Mouse (Mus musculus): ENCODE measurements around the gene Rgl1. TPM values are rescaled to one million over a fixed set of nuclear protein-coding genes. Genes with fewer than 3 reads are reported as not detected.
A peak's percentile ranks its signal among the peaks of the same experiment; 100 is the strongest.
"Not testable (repeated sequence)": the region's sequence is repeated elsewhere in the genome, so short reads cannot be mapped to it uniquely, and the experiment has no call there.

The Rgl1 gene
- total RNA-seq, 2 experiments from 2014 or later: 37.0 to 38.2 TPM

DNA sequence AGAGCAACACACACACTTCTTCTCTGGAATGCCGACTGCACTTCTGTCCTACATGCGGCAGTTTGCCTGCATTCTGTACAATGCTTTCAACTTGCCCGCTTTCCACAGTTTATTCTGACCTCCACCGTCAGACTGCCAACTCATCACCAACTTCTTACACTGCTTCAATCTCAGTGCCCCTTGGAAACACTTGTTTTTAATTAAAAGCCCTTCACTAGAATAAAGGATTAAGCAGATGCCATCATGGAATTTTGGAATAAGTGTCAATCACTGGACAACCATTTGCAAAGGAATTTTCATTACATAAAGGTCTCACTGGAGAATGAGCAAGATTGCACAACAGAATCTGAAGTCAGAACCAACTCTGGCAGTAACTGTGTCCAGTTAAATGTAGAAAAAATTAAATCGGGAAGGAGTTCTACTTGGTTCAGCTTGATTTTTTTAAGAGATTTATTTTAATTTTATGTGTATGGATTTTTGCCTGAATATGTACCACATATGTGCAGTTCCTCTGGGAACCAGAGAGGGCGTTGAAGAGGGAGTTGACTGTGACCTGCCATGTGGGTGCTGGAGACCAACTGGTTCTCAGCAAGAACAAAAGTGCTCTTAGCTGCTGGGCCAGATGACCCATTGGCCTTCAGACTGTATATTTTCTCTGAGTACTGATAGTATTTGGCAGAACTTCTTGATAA, 84.3 kb downstream of the Rgl1 start:
- DNase-seq (ENCODE audit: low spot score): no peak
- intact Hi-C loops (cut with DNase I): loop anchor here (2.0 kb wide), 1 partner anchor 155 kb away; no protein-coding TSS in a partner anchor

DNA sequence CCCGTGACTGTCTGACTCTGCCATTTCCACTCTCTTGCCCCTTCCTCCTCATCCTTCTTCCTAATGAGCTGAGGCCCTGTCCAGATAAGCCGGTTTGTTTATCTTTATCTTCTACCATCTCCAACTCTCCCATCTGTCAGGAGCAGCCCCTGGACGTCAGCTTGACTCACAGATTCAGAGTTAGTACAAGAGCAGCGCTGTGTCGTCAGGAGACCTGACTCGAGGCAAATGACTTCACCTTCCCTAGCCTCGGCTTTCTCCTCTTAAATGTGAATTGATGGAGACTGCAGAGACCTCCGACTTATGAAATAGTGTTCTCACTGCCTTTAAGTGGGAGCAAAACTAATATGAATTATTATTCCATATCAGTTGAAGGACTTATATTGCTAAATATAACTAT, 85.0 kb downstream of the Rgl1 start:
- DNase-seq (ENCODE audit: low spot score): no peak
- intact Hi-C loops (cut with DNase I): loop anchor here (2.0 kb wide), 1 partner anchor 154 kb away; no protein-coding TSS in a partner anchor

DNA sequence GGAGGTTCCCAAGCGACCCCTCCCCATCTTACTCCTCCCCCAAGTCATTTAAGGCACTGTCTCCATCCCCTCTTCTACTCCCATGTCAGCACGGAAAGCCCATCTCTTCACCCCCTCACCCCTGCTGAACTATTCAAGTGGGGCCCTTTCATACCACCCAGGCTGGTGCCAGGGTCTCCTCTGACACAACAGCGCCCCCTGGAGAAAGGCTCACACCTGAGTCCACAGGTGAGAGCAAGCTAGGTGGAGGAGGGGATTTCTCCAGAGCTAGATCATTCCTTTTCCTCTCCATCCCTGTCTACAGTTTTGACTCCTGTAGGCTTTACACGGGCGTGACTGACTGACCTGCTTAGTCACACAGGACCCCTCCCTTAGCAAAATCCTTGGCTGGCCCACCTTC, 87.7 kb downstream of the Rgl1 start:
- DNase-seq (ENCODE audit: low spot score): no peak
- intact Hi-C loops (cut with DNase I): loop anchor here (5.0 kb wide), 1 partner anchor 51 kb away; no protein-coding TSS in a partner anchor

DNA sequence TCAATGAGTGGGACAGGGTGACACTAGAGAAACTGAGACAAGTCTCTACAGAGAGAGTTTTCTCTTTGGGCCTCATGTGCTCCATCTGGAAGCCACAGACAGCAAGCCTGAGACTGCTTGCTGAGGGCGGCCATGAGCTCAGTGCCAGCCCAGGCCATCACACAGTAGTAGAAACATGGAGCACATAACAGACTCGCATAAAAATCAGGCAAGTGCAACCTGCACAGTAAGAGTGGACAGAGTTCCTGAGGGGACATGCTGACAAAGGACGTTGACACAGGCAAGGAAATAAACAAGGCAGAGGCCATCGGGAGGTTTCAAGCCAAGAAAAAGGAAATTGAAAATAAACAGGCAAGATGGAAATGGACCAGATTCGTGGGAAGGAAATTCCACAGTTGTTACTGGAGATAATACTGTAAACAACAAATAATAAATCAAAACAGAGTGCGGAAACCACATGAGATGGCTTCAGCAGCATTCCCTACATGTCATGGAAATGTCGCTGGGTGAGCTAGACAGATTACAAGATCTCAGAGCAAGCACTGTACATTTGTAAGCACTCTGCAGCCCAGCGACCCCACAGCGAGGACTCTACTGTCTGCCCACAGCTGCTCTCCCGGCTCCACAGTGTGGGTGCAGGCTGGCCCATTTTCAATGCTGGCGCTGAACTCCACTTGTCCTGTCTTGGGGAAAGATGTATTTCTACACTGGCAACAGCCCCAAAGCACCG, 88.5 kb downstream of the Rgl1 start:
- DNase-seq (ENCODE audit: low spot score): no peak
- intact Hi-C loops (cut with DNase I): loop anchor here (5.0 kb wide), 1 partner anchor 50 kb away; no protein-coding TSS in a partner anchor

DNA sequence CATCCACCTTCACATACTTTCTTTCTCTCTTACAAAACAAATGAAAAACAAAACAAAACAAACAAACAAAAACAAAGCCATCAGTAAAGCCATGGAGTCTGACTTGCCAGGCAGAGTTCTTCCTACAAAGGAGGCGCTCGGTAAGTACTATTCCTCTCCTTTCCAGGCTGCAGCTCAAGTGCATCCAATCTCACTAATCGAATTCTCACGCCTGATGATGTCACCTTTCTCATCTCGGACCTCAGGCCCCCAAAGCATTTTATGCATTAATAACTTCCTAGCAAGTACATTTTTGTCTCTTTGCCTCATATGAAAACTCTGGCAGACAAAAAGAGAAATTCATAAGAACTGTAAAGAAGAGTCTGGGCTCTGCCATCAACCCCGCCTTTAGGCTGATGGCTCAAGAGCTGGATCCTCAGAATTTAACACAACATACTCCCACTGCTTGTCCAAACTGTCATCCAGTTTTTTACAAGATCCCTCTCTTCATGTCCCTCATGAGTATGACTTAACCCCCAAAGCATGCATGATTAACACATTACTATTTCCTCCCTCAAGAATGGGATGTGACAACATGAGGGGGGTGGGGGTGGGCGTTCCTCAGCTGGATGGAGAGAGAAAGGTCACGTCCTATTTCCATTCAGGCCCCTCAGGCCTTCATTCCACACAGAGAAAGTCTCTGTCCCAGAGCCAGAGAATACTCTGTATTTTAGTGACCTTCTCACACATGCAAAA, 96.5 kb downstream of the Rgl1 start:
- intact Hi-C loops (cut with DNase I): no loop called here

DNA sequence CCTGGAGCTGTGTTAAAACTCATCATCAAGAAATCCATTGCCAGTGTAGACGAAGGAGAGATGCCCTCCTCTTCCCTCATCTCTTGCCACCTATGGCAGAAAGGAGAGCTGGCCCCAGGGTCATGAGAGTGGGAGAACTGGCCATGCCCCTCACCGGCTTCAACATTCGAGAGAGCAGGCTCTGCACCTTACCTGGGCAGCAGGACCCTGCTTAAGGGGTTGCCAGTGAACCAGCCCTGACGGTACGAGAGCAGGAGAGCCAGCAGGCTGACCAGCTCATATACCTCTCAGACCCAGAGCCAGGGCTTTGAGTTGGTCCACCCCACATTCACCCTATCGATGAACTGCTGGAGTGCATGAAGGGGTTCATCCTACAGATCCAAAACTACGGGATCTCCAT, 105.7 kb downstream of the Rgl1 start:
- intact Hi-C loops (cut with DNase I): no loop called here
- DNase-seq (ENCODE audit: low spot score): no peak

More for the DNA sequence above, 96.5 kb downstream of the Rgl1 start:
- no peak for DNase-seq (ENCODE audit: low spot score)

DNA sequence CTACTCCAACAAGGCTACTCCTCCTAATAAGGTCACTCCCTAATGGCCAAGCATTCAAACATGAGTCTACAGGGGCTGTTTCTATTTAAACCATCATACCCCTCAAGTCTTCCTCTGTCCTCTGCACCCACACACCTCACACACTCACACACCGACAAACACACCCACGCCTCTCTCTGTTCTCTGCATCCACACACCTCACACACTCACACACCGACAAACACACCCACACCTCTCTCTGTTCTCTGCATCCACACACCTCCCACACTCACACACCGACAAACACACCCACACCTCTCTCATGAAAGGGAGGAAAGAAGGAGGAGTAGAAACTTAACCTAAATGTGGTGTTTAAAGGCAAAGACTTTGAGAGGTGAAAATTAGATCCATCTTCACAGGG, 106.2 kb downstream of the Rgl1 start:
- intact Hi-C loops (cut with DNase I): no loop called here
- DNase-seq (ENCODE audit: low spot score): no peak

DNA sequence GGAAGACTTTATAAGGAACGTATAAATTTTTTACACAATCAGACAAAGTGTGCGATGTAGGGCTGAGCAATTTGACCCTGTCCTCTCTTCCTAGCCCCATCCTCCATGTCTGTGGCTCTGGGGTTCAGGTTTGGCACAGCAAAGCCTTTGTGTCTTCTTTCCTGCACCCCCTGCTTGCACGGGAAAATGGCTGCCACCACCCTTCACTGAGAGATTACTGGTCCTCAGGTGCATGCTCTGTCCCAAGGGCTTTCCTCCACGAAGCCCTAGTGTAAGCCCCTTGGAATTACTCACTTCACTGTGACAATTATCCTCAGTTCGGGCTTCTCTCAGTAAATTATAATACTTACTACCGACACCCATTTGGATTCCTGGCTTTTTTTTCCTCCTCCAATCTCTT, 109.5 kb downstream of the Rgl1 start:
- no peak for DNase-seq (ENCODE audit: low spot score)
- intact Hi-C loops (cut with DNase I): no loop called here

DNA sequence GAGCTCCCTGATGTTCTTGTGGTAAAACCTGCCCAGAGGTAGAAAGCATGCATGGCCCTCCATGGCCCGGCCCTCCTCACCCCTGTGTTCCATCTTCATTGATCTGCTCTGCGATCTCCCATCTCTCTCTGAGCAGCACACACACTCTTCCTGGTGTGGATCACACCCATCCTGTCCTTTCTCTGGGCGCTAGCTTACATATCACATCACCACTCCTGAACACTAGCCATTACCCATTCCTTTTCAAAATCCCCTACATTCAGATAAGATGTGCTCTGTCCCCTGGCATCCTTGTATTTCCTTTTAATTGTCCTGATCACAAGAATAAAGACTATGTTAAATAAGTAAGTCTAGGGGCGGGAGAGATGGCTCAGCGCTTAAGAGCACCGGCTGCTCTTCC, 111.3 kb downstream of the Rgl1 start:
- DNase-seq (ENCODE audit: low spot score): no peak
- intact Hi-C loops (cut with DNase I): no loop called here

DNA sequence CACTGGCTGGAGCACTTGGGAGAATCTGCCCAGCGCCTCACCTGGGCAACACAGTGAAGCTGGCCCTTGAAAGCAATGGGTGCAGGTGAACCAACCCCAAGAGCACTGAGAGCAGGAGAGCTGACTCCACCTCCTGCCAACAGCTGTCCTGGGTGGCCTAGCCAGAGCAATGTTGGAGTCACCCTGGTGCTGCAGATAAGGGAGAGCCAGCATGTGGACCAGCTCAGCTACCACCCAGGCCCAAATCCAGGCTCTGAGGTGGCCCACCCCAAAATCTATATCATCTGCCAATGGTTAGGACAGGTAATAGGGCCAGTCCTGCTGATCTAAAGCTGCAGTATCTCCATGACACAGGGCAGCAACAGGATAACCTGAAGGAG, 114.7 kb downstream of the Rgl1 start:
- intact Hi-C loops (cut with DNase I): no loop called here

DNA sequence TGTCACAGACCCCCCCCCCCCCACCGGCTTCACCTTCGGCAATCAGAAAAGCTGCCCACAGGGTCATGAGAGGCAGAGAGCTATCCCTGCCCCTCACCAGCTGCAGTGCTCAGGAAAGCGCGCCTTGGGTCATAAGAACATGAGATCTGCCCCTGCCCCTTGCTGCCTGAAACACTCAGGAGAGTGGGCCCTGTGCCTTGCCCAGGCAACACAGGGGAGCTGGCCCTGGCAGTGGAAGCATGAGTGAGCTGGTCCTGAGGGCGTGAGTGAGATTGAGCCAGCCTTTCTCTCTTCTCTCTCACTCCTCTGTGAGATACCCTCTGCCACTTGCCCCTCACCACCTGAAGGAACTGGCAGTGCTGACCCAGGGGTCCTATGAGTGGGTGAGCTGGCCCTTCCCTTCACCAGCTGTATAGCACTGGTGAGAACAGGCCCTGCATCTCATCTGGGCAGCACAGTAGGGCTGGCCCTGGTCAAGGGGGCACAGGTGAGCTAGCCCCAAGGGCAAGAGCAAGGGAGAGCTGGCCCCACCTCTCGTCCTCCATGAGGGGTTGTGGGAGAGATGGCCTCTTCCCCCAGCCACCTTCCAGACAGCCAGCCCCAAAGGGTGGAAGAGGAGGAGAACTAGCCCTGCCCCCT, 115.2 kb downstream of the Rgl1 start:
- intact Hi-C loops (cut with DNase I): no loop called here
- no peak for DNase-seq (ENCODE audit: low spot score)

More for the DNA sequence above, 114.7 kb downstream of the Rgl1 start:
- DNase-seq (ENCODE audit: low spot score): no peak

DNA sequence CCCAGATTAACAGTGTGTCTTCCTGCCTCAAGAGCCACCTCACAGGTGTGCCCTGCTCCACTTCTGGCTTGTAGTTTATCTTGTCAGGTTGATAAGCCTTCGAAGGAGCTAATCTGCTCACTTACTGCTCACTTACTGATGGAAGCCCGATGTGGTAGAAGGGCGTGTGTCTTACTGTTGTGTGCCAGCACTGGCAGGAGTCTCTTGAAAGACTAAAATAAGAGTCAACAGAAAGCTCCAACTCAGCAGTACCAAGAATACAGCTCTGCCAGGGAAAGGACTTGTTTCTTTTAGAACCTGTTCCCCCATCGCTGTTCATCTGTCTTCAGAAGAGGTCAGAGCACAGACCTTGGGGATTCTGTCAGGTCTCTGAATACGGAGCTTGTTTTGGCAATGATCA, 118.1 kb downstream of the Rgl1 start:
- DNase-seq (ENCODE audit: low spot score): no peak
- intact Hi-C loops (cut with DNase I): no loop called here

DNA sequence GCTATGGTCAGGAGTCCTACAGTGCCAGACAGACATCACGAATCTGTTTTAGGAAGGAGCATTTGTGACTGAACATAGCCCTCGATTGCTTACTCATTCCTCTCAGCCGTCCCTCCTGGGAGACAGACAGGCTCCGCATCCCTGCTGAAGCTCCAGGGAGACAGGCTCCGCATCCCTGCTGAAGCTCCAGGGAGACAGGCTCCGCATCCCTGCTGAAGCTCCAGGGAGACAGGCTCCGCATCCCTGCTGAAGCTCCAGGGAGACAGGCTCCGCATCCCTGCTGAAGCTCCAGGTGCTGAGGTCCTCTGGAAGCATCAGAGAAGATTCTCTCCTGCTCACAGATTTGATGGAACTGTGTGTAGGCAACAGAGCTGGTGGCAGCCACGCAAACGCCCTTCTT, 123.9 kb downstream of the Rgl1 start:
- not testable (repeated sequence) for DNase-seq (ENCODE audit: low spot score)
- intact Hi-C loops (cut with DNase I): loop anchor here (5.0 kb wide), 1 partner anchor 105 kb away; no protein-coding TSS in a partner anchor

DNA sequence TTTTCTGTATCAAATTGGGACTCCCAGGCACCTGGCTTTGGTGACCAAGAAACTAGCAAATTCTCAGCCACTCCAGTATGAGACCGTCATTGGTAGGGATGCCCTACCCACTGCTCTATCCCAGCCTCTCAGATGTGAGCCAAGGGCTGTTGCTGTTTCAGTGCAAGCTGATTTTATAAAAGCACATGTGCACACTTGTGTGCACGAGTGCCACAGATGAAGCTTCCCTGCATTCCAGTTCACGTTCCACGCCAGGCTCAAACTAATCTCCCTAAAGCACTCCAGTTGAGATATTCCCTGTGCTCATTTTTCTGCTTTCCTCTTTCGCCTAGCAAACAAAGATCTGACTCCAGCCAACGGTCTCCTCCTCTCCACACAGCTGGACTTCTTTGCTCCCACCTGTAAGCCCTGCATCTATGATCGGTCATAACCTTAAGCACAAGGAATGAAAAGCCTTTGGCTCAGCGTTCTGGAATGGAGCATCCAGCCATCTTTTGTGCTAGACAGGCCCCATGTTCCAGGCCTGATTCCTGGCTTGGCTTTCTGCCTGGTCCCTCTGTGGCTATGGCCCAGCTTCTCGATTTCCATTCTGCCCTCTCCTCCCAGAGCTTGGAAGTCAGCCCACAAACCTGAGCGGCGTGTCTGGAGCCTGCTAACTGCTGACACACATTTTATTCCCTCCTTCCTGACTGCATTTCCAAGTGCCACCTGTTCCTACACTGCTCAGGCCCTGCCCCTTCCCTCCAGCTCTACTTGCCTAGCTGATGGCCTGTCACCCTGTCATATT, 125.8 kb downstream of the Rgl1 start:
- DNase-seq (ENCODE audit: low spot score): peak; percentile 59
- intact Hi-C loops (cut with DNase I): loop anchor here (5.0 kb wide), 1 partner anchor 107 kb away; no protein-coding TSS in a partner anchor

DNA sequence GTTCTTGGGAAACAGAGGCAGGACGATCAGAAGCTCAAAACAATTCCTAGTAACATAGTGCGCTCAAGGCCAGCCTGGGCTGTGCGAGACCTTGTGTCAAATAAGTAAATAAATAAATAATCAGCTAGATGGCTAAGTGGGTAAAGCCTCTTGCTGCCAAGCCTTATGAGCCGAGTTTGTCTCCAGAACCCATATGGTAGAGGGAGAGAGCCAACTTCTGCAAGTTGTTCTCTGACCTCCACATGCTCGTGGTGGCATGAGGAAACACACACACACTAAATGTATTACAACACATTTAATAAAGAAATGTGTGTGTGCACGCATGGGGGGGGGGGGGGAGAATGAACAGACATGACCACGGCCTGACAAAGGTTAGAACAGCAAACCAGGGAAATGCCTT, 126.8 kb downstream of the Rgl1 start:
- intact Hi-C loops (cut with DNase I): no loop called here
- no peak for DNase-seq (ENCODE audit: low spot score)

DNA sequence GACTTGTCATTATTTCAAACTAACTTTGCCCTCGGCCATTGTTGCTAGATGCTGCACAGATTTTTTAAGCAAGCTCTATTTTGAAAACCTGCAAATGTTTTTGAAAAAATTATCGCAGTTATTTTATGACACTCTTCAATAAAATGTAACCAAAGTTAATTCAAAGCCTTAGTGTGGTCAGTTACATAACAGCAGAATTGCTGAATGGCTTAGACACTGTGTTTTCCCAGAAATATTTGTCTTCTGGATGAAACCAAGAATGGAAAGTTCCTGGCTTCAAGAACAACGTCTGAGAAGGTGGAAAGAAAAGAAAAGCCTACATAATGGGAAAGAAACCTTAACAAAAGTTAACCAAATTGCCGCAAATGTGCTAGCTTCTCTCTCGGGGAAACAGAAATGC, 131.5 kb downstream of the Rgl1 start:
- intact Hi-C loops (cut with DNase I): no loop called here
- DNase-seq (ENCODE audit: low spot score): no peak

DNA sequence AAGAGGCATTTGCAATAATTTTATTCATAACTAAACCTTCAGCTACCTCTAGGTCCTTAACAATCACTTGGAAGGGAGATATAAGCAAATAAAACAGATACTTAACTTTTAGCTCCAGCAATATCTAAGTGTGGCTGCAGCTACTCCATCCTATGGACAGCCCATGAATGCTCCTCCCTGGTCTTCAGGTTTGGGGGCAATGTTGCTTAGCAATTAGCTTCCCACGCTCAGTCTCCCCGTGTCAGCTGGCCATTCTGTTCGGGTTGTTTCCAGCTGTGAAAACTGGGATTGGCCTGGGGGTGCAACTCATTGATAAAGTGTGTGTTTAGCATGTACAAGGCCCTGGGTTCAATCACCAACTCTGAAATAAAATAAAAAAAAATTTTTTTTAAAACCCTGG, 136.4 kb downstream of the Rgl1 start:
- no peak for DNase-seq (ENCODE audit: low spot score)
- intact Hi-C loops (cut with DNase I): loop anchor here (5.0 kb wide), 2 partner anchors 48 to 118 kb away; no protein-coding TSS in a partner anchor

DNA sequence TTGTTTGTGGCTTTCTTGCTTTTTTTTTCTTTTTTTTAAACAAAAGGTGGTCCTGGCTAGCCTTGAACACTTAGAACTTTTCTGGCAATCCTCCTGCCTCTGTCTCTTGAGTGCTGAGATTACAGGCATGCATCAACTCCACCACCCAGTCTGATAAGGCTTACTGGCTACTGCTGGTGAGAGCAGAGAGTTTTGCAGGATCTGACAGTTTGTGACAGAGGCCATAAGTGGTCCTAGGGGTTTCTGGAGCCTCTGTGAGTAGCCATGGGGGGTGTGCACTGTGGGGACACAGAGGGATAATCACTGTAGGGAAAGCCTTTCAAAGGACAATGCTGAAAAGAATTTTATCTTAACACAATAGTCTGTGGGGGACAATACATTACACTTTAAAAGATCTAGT, 140.5 kb downstream of the Rgl1 start:
- no peak for DNase-seq (ENCODE audit: low spot score)
- intact Hi-C loops (cut with DNase I): loop anchor here (2.0 to 5.0 kb wide), 3 partner anchors 52 to 122 kb away; no protein-coding TSS in a partner anchor
